ENCODE assay signal across 8 mouse cellular contexts in genomic region chr11:59778181-59778873, GRCm38 (mm10). TPM values are rescaled to one million over a fixed set of nuclear protein-coding genes. Genes with fewer than 3 reads are reported as not detected.
DNase-seq lines count a peak whose midpoint lies in the region; ATAC-seq lines count a peak whose summit lies in the region.

No protein-coding gene starts in this region.

- no peak overlapping the region for H3K9ac ChIP-seq in kidney, embryonic 15.5 days
- H3K9ac ChIP-seq in liver, embryonic 15.5 days: no peak overlapping the region

- no peaks in the 10 kb centered on the region for H3K27me3 ChIP-seq in kidney, embryonic 15.5 days
- H3K27me3 ChIP-seq in liver, embryonic 15.5 days: no peaks in the 10 kb centered on the region

- WGBS in kidney, embryonic 15.5 days: 57% methylated on average over 9 of the region's 9 CpGs
- WGBS in liver, embryonic 15.5 days (ENCODE audit: insufficient replicate concordance): 42% methylated on average over 9 of the region's 9 CpGs

- H3K36me3 ChIP-seq in kidney, embryonic 15.5 days: peaks cover 54% of the 10 kb centered on the region
- peaks cover 25% of the 10 kb centered on the region for H3K36me3 ChIP-seq in liver, embryonic 15.5 days (replicated peaks)

- peak; percentile 85 for DNase-seq in 416B (ENCODE audit: low read depth)
- peak; percentile 93 for DNase-seq in ZHBTc4 (ENCODE audit: low read depth, low spot score)
- peak; percentile 85 for DNase-seq in embryo, embryonic 10 days (ENCODE audit: low spot score)
- peak; percentile 95 for DNase-seq in heart, adult 11 months
- DNase-seq in ovary, postnatal 14 days (ENCODE audit: low spot score): peak; percentile 74
- peak; percentile 58 to 89 for DNase-seq in thymus, postnatal 10 days (ENCODE audit: low spot score in 2 of 2)

- no peaks in the 10 kb centered on the region for H3K9me3 ChIP-seq in kidney, embryonic 15.5 days (replicated peaks)
- no peaks in the 10 kb centered on the region for H3K9me3 ChIP-seq in liver, embryonic 15.5 days (replicated peaks)

- no peak overlapping the region for H3K4me3 ChIP-seq in kidney, embryonic 15.5 days (replicated peaks)
- no peak overlapping the region for H3K4me3 ChIP-seq in liver, embryonic 15.5 days (replicated peaks)

- H3K4me2 ChIP-seq in kidney, embryonic 15.5 days: no peak overlapping the region
- no peak overlapping the region for H3K4me2 ChIP-seq in liver, embryonic 15.5 days

- ATAC-seq in kidney, embryonic 15.5 days (replicated peaks; ENCODE audit: low FRiP score): peak; percentile 49
- peak; percentile 58 for ATAC-seq in liver, embryonic 15.5 days (ENCODE audit: insufficient read depth)

- H3K27ac ChIP-seq in kidney, embryonic 15.5 days: no peak overlapping the region
- no peak overlapping the region for H3K27ac ChIP-seq in liver, embryonic 15.5 days (replicated peaks)

- no peaks in the 10 kb centered on the region for H3K4me1 ChIP-seq in kidney, embryonic 15.5 days
- H3K4me1 ChIP-seq in liver, embryonic 15.5 days (replicated peaks): peaks cover 7% of the 10 kb centered on the region

RNA-seq across cellular contexts. Expression of gene Pld6, which starts 9.1 kb away (rescaled TPM):
- 5.0 and 5.1 TPM in 2 replicates for polyA plus RNA-seq in kidney, embryonic 15.5 days (2015; fragmentation: Nextera tagmentation; extraction: Ambion mirVana)
- 2.3 and 2.7 TPM in 2 replicates for polyA plus RNA-seq in liver, embryonic 15.5 days (2015; fragmentation: Nextera tagmentation; extraction: Ambion mirVana)

RNA-seq across cellular contexts. Expression of gene Flcn, which starts 31.5 kb away (rescaled TPM):
- 32.1 and 32.6 TPM in 2 replicates for polyA plus RNA-seq in kidney, embryonic 15.5 days (2015; fragmentation: Nextera tagmentation; extraction: Ambion mirVana)
- polyA plus RNA-seq in liver, embryonic 15.5 days (2015; fragmentation: Nextera tagmentation; extraction: Ambion mirVana): 13.6 and 15.8 TPM in 2 replicates
